ENCODE assay signal across 8 mouse cellular contexts in genomic region chr11:113326387-113327011, GRCm38 (mm10).
DNase-seq lines count a peak whose midpoint lies in the region; ATAC-seq lines count a peak whose summit lies in the region.

No protein-coding gene starts in this region.

- no peaks in the 10 kb centered on the region; the same call in 1 of the 2 replicates for H3K27me3 ChIP-seq in hindbrain, embryonic 13.5 days

- peaks cover 52% of the 10 kb centered on the region for H3K4me1 ChIP-seq in hindbrain, embryonic 13.5 days (replicated peaks)

- 17% methylated on average over 17 of the region's 18 CpGs for WGBS in hindbrain, embryonic 13.5 days

- no peak overlapping the region for H3K9ac ChIP-seq in hindbrain, embryonic 13.5 days

- peak; percentile 77 for DNase-seq in WW6 (ENCODE audit: low read depth, low spot score)
- peak; percentile 97 to 98 for DNase-seq in cerebellum, postnatal 10 days
- DNase-seq in frontal cortex, postnatal 36 days (ENCODE audit: low spot score in 2 of 2) = peak; percentile 45 to 47
- DNase-seq in layer of hippocampus, postnatal 14 days (ENCODE audit: low spot score in 2 of 2) = peak; percentile 52 to 62
- peak; percentile 67 to 83 for DNase-seq in lung, postnatal 4 days
- DNase-seq in right cerebral cortex, postnatal 14 days = peak; percentile 68
- DNase-seq in yolk sac, embryonic 10.5 days (ENCODE audit: low spot score) = peak; percentile 62

- peak; percentile 74 for ATAC-seq in hindbrain, embryonic 13.5 days (ENCODE audit: low FRiP score)

- H3K4me3 ChIP-seq in hindbrain, embryonic 13.5 days = no peak overlapping the region

- no peaks in the 10 kb centered on the region for H3K36me3 ChIP-seq in hindbrain, embryonic 13.5 days

- no peaks in the 10 kb centered on the region for H3K9me3 ChIP-seq in hindbrain, embryonic 13.5 days

- peak overlapping the region; percentile 76 for H3K27ac ChIP-seq in hindbrain, embryonic 13.5 days

- H3K4me2 ChIP-seq in hindbrain, embryonic 13.5 days = peak overlapping the region; percentile 41

Comparison
In these comparisons a context has a peak if more than half of its experiments do, and no peak if none do; other contexts are left out.
1. DNase-seq: peak in every context shown above with its lines; median percentile 98 in cerebellum, postnatal 10 days; 77 in WW6; 75 in lung, postnatal 4 days; 68 in right cerebral cortex, postnatal 14 days; 62 in yolk sac, embryonic 10.5 days; 57 in layer of hippocampus, postnatal 14 days; 46 in frontal cortex, postnatal 36 days.